Mouse (Mus musculus): Measurements from ENCODE around the gene Mipep.

- TF ChIP-seq POLR2A (IDR thresholded peaks at IDR 0.05; ENCODE audit: control insufficient read depth in 1 of 2, insufficient read depth in 1 of 2, low read depth in 1 of 2, low read length in 2 of 2, poor library complexity in 1 of 2), result no peak
- TF ChIP-seq CTCF (IDR thresholded peaks at IDR 0.05 in 2 of 3, conservative IDR thresholded peaks at IDR 0.05 in 1 of 3; ENCODE audit: control insufficient read depth in 1 of 3, insufficient read depth in 1 of 3, low read depth in 2 of 3, low read length in 3 of 3, poor library complexity in 1 of 3, severe bottlenecking in 1 of 3), result no peak
- no peak for TF ChIP-seq MYC (IDR thresholded peaks at IDR 0.05; ENCODE audit: low read depth, low read length)
- TF ChIP-seq SIN3A (IDR thresholded peaks at IDR 0.05; ENCODE audit: low read length), result no peak
- TF ChIP-seq EP300 (IDR thresholded peaks at IDR 0.05; ENCODE audit: low read depth in 1 of 2, low read length in 2 of 2), result no peak
Observed at GRCm38 (mm10) chr14:60739155-60739554, 45.2 kb upstream of the Mipep start.

All from MEL (cell line).